Mouse (Mus musculus): Measurements from ENCODE around the gene Gm6793.

Gm6793 gene

GRCm38 (mm10) chr8:111984511-111984910 lies 30.3 kb downstream of the Gm6793 start:
- DNase-seq (ENCODE audit: low spot score in 2 of 2), result peak; percentile 36 to 37

GRCm38 (mm10) chr8:111982116-111982515 lies 32.7 kb downstream of the Gm6793 start:
- no peak for DNase-seq (ENCODE audit: low spot score in 2 of 2)

GRCm38 (mm10) chr8:111978147-111978546 lies 36.7 kb downstream of the Gm6793 start:
- no peak for DNase-seq (ENCODE audit: low spot score in 2 of 2)

- DNase-seq (ENCODE audit: low spot score in 2 of 2), result no peak
These were observed 38.5 kb downstream of the Gm6793 start for GRCm38 (mm10) chr8:111976326-111976725.

- no peak for DNase-seq (ENCODE audit: low spot score in 2 of 2)
These were observed 39.1 kb downstream of the Gm6793 start for GRCm38 (mm10) chr8:111975706-111976105.

- DNase-seq (ENCODE audit: low spot score in 2 of 2), result no peak
These were observed 40.7 kb downstream of the Gm6793 start for GRCm38 (mm10) chr8:111974138-111974537.

GRCm38 (mm10) chr8:111968991-111969390 lies 45.8 kb downstream of the Gm6793 start:
- DNase-seq (ENCODE audit: low spot score in 2 of 2), result no peak

GRCm38 (mm10) chr8:111968541-111968940 lies 46.3 kb downstream of the Gm6793 start:
- no peak for DNase-seq (ENCODE audit: low spot score in 2 of 2)

GRCm38 (mm10) chr8:111967246-111967870 lies 47.5 kb downstream of the Gm6793 start:
- DNase-seq (ENCODE audit: low spot score in 2 of 2), result no peak

GRCm38 (mm10) chr8:111964849-111965561 lies 49.8 kb downstream of the Gm6793 start:
- DNase-seq (ENCODE audit: low spot score in 2 of 2), result no peak

GRCm38 (mm10) chr8:111964351-111964750 lies 50.5 kb downstream of the Gm6793 start:
- DNase-seq (ENCODE audit: low spot score in 2 of 2), result no peak

- no peak for DNase-seq (ENCODE audit: low spot score in 2 of 2)
These were observed 51.3 kb downstream of the Gm6793 start for GRCm38 (mm10) chr8:111963546-111963945.
